Comparison of ENCODE assay signal across 15 mouse cellular contexts in the genomic region with DNA sequence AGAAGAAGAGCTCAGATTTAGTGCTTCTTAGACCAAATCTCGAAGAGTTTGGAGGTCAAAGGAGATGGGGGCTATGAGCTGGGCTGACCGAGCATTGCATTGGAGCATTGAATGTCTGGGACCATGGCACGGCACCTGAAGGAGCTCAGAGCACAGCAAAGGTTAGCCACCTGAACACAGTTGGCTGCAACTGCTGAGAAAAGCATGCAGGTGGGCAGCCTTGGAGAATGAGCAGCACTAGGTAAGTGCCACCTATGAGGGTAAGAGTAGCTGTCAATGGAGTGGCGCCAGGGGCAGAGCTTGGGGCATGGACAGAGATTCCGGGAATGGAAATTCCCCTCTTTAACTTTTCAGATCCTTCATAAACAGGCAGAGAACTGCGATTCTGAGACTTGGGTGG.
"Had no signal": no experiment of that assay in that cellular context is flagged by ENCODE, and none has a peak within 500 bp of the region (broad histone marks: within the 10 kb centered on the region; RNA-seq: fewer than 3 reads in every experiment).

No protein-coding gene starts in this region.

- DNase-seq: heart, adult 2 months; heart, postnatal 10 days; heart, postnatal 14 days; heart, postnatal 4 days; kidney, adult 11 months; kidney, adult 18-20 months; kidney, adult 2 months; kidney, adult 8-10 months; kidney, adult 9 months; kidney, postnatal 10 days; kidney, postnatal 14 days; kidney, postnatal 36 days; kidney, postnatal 4 days; layer of hippocampus, adult 9-11 months; layer of hippocampus, postnatal 36 days had no signal
